Mouse (Mus musculus): Measurements from ENCODE around the gene Fas. TPM values are rescaled to one million over a fixed set of nuclear protein-coding genes. Genes with fewer than 3 reads are reported as not detected.

Gene Fas
- total RNA-seq, 2 experiments from 2014 or later = 1.6 to 1.7 TPM

DNA sequence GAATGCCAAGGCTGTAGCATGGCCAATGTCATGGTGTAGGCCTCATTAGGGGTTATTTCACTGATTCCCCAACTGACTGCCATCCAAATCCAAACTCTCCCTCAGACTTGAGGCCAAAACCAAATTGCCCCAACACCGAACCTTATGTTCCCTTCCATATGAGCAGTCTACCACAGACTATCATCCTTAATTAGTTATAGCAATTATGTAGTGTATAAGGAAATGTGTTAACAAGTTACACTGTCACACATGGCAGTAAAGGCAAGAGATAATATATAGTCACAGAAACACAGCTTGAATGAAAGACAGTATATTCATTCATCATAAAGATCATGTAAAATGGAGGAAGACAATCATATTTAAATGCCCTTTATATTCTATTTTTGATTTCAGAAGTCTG lies 17.4 kb upstream of the Fas start:
- intact Hi-C loops (cut with DNase I) = no loop called here
- no peak for DNase-seq (ENCODE audit: low spot score in 2 of 2)

DNA sequence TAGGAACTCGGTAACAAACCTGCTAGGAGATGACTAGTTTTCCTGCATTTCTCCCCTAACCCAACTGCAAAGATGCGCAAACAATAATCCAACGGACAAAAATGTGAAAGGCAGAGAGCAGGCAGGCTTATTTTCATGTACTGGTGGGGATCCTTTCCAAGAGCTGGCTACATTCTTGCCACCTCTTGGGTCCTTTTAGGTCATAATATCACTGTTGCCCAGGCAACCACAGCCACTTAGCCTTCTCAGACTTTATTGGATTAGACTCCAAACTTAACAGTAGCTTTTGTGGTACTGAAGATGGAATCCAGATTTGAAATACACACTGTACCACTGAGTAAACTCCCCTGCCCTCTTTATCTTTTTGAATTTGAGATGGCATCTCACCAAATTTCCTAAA lies 12.4 kb upstream of the Fas start:
- intact Hi-C loops (cut with DNase I) = no loop called here
- no peak for DNase-seq (ENCODE audit: low spot score in 2 of 2)

DNA sequence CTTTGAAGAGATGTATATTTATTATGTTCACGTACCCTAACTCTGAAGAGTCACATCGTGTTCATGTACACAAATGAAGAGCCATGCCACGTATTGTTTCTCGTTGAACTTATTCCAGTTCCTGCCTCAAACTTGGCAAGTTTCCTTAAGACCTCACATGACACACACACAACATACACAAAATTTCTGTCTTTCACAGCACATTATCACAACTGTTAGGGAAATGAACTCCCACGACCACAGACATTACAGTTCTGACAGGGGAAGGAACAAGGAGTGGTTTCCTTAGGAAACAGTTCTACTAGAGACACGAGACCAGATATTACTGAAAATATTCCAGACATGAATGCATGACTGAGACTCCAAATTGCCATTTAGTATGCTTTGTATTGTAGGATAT lies 6.9 kb upstream of the Fas start:
- intact Hi-C loops (cut with DNase I) = no loop called here
- DNase-seq (ENCODE audit: low spot score in 2 of 2) = no peak

DNA sequence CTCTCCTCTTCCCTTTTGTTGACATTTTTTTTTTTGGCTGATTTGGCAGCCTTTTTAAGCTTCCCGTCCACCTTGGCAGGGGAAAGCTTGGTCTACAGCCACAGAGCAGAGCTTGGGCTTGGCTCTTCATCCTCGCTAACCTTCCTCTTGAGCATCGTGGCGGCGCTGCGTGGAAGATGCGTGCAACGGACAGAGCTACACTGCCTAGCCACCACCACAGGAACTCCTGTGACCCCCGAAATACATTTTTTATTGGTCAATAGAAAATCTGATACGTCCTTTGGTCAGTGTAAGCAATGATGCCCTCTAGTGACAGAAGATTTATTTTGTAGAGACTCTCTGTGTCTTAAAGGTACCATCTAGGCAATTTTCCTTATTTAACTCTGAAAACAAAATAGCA lies 6.1 kb upstream of the Fas start:
- no peak for DNase-seq (ENCODE audit: low spot score in 2 of 2)
- intact Hi-C loops (cut with DNase I) = no loop called here

DNA sequence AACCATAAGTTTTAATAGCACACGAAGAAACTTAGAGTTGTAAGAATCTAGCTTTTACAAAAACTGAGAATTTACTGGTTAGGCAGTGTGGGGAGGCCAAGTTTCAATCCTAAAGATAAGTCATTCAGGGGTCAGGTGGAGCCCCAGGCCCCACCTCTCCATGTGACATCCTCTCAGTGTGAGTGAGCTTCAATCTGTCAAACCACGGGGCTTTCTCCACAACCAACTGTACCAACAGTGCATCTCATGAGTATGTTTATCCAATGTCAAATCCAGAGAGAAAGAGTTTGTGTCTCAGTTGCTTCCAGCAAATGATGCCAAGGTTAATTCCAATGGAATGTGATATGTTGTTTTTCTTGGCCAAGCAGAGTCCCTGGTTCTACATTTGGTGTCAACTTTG lies 5.6 kb upstream of the Fas start:
- DNase-seq (ENCODE audit: low spot score in 2 of 2) = no peak
- intact Hi-C loops (cut with DNase I) = loop anchor here (5.0 kb wide), 1 partner anchor 43 kb away; no protein-coding TSS in a partner anchor

DNA sequence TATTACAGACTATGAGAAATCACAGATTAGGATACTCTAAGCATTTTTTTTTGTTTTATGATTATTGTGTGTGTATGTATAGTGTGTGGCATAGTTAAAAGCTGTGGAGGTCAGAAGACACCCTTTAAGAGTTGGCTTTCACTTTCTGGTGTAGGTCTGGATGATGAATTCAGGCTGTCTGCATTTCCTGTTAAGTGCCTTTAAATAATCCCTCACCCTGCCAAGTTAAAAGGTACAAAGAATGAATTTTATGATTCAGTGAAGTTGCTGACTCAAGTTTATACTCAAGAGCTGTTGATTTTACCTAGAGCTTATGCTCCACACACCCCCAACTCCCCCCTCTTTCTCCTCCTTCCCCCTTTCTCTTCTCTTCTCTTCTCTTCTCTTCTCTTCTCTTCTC lies 3.2 kb upstream of the Fas start:
- no peak for DNase-seq (ENCODE audit: low spot score in 2 of 2)
- intact Hi-C loops (cut with DNase I) = loop anchor here (5.0 kb wide), 1 partner anchor 45 kb away; no protein-coding TSS in a partner anchor

DNA sequence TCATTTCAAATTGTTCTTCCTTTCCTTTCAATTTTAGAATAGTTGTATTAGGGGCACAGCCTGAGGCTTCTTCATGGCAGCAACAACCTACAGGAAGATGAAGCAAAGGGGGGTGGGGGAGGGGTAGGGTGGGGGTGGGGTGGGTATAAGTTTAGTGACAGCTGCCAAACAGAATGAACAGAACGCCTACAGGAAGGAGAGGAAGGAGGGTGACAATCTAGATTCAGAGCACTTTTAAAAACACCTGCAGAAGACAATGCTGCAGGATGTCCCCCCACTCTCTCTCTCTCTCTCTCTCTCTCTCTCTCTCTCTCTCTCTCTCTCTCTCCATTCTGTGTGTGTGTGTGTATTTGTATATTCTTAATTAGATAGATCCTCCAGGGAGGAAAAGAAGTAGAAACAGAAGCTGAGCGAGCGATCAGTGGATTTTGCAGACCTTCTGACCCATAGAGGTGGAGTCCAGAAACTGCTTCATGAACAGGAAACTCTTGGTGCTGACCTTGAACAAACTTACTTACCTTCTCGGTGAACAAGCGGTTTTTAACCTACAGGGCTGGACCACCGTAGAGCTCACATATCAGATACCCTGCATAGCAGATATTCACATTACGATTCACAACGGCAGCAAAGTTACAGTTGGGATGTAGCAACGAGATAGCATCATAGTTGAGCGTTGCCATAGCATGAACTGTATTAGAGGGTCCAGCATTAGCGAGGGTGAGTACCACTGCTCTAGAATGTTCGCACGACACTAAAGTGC lies 2.6 kb upstream of the Fas start:
- intact Hi-C loops (cut with DNase I) = loop anchor here (5.0 kb wide), 1 partner anchor 46 kb away; no protein-coding TSS in a partner anchor
- no peak for DNase-seq (ENCODE audit: low spot score in 2 of 2)

DNA sequence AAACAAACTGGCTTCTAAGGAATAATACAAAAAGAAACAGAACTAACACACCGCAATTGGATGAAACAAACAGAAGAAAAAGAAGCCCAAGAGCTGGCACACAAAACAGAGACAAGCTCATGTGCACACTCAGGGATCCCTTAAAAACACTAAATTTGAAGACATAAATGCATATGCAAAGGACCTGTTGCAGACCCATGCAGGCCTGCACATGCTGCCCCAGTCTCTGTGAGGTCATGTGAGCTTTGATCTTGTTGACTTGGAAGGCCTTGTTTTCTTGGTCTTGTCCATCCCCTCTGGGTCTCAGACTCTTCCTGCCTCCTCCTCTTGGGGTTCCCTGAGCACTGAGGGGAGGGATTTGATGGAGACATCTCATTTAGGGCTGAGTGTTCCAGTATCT lies 1.8 kb upstream of the Fas start:
- DNase-seq (ENCODE audit: low spot score in 2 of 2) = no peak
- intact Hi-C loops (cut with DNase I) = loop anchor here (5.0 kb wide), 1 partner anchor 46 kb away; no protein-coding TSS in a partner anchor

DNA sequence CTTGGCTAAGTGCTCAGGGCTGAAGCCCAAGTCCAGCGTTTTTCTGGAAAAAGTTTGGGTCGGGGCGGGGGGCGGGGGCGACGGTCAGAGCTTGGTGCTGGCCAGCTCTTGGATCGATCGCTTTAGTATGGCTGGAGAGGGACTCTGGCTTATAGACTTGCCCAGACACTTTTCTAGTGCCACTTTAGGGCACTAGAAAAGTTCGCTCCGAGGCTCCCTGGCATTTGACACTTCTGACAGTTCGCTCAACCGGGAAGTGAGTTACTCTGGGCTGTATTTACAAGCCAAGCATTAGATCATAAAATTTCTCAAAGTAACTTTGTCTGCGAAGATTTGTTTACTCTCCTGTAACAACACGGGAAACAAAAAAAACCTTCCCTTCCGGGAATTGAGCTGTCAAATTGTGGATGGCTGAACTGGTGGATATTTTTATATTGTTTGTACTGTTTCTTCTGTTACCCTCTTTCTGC lies 441 bp downstream of the Fas start:
- DNase-seq (ENCODE audit: low spot score in 2 of 2) = no peak
- intact Hi-C loops (cut with DNase I) = no loop called here

DNA sequence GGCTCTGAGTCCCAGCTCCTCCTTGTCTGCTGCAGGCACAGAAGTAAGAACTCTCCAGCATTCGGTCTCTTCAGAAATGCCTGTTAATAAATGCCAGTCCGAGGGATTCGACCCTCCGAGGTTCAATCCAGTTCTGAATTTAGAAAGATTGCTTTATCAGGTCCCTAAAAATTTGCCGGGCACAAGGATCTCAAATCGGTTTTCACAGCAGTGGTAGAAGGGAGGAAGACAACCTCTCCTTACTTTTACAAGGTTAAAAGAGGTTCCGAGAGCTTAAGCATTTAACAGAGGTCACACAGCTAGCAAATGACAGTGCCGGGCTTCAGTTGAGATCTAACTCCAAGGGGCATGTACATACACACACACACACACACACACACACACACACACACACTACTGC lies 913 bp downstream of the Fas start:
- intact Hi-C loops (cut with DNase I) = no loop called here
- no peak for DNase-seq (ENCODE audit: low spot score in 2 of 2)

DNA sequence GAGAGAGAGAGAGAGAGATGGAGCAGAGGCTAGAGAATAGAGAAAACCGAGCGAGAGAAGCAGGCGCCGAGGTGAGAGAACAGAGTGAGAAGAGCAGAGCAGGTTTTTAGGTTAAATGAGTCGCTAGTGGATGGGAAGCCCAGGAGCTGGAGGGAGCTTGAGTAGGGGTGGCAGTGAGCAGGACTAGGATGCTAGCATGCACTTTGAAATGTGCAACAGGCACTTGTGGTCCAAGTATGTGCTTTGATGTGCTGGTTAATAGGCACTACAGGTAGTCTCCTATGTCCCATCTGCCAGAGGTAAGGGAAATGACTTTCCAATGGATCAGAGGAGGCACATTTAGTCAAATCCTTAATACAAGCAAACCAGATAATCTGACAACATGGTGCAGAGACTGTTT lies 1.5 kb downstream of the Fas start:
- intact Hi-C loops (cut with DNase I) = no loop called here
- no peak for DNase-seq (ENCODE audit: low spot score in 2 of 2)

DNA sequence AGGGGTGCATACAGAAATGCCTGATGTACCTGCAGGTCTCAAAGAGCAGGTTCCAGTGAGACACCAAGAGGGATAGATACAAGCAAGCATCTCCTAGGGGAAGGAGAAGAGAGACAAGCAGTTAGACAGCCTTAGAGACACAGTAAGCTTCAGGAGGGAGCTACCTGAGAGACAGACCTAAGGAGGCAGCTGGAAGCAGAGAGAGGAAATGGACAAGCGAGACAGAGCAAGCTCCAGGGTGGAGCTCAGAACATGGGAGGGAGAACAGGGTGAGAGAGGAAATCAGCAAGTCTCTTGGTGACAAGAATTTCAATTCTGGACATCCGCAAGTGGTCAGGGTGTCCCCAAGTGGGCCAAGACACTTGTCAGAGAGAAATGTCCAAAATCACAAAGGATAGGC lies 2.2 kb downstream of the Fas start:
- intact Hi-C loops (cut with DNase I) = no loop called here
- no peak for DNase-seq (ENCODE audit: low spot score in 2 of 2)

DNA sequence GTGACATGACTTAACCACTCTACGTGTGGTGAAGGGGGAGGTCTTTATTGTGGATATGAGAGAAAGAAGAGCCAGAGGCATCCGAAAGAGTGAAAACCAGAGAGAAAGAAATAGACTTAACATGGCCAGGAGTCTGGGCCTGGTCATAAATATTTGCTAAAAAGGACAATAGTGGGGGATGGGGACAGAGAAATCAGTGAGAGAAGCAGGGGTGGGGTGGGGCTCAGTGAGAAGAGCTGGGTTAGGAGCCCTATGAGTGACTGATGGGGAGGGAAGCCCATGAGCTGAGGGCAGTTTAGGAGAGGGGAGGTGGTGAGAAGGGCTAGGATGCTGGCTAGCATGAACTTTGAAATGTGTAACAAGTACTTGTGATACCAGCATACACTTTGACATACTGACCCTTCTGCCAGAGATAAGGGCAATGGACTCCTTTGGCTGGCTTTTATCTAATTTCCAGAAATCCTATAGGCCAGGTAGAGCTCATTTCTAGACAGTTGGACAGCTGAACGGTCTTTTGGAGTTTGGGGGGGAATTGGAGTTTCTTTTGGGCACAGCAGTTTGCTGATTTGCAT lies 3.0 kb downstream of the Fas start:
- no peak for DNase-seq (ENCODE audit: low spot score in 2 of 2)
- intact Hi-C loops (cut with DNase I) = no loop called here

DNA sequence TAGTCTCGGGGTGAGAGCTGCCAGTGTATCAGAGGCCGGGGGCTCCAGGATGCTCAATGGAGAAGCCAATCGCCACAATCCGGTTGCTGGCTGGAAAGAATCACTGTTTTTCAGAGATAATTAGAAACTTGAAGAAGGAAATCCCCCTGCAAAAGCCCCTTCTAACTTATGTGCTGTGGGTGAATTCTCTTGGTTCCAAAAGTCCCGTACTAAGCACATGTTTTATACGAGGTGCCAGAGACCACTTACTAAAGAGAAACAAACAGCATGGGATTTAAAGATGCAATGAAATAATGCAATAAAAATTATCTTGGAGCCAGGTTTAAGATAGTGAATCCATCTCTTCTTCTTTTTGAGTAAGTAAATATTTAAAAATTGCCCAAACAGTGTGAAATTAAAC lies 5.0 kb downstream of the Fas start:
- DNase-seq (ENCODE audit: low spot score in 2 of 2) = no peak
- intact Hi-C loops (cut with DNase I) = no loop called here

DNA sequence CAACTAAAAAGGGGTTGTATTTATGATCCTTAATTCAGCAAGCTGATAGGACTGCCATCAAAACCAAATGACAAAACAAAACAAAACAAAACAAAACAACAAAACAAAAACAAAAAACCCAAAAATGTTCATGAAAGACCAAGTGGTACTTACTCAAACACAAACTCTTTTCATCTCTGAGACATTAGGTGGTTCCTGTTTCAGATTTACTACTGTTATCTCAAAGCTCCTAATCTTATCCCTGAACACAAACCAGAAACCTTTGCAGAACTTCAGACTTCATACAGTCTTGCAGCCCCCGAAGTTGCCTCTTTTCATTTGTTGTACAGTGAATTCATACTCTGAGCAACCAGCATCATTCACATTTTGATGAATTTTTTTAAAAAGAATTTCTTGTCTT lies 8.1 kb downstream of the Fas start:
- DNase-seq (ENCODE audit: low spot score in 2 of 2) = no peak
- intact Hi-C loops (cut with DNase I) = no loop called here

DNA sequence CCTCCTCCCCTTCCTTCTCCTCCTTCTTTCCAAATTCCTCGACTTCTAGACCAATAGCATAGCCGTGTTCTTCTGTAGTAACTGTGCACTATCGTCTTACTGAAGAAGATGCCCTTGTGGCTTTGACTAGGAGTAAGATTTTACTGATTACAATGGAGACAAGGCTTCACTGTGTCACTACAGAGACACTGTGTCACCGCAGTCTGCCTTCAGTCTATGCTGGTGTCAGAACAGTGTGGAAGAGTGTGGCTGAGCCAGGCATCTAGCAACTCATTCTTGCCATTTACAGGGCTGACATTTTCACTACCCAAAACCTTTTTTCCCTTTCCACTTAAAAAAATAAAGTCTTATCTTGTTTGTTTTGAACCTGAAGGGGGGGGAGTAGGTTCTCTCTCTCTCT lies 8.8 kb downstream of the Fas start:
- intact Hi-C loops (cut with DNase I) = no loop called here
- DNase-seq (ENCODE audit: low spot score in 2 of 2) = no peak

DNA sequence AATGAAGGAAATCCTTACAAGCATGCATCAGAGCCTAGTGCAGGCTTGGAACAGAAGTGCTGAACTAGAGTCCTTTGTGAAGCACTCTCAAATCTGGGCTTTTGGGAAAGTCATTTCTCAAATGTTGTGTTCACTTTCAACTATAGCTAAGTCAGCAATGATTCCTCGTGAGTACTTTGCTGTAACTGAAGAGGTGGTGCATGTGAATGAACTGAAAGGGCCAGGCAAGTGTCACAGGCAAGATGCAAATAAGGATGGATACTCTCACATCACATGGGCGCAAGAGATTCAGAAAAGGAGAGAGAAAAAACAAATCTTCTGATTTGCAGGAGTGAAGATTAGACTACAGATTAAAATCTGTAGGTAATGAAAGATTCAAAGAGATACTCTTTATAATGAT lies 10.0 kb downstream of the Fas start:
- no peak for DNase-seq (ENCODE audit: low spot score in 2 of 2)
- intact Hi-C loops (cut with DNase I) = no loop called here

DNA sequence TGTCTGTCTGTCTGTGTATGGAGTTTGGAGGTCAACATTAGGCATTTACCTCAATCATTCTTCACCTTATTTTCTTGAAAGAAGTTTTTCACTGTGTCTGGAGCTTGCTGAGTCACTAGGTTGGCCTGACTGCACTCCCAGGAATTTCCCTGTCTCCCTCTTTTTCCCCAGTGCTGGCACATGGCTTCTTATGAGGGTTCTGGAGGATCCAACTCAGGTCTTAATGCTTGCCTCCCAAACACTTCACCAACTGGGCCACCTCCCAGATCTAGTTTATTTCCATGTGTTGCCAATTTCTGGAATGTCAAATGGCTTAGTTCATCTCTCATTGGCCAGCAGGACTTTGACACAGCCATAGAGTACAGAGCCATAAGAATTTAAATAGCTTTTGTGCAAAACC lies 14.5 kb downstream of the Fas start:
- DNase-seq (ENCODE audit: low spot score in 2 of 2) = no peak
- intact Hi-C loops (cut with DNase I) = no loop called here

DNA sequence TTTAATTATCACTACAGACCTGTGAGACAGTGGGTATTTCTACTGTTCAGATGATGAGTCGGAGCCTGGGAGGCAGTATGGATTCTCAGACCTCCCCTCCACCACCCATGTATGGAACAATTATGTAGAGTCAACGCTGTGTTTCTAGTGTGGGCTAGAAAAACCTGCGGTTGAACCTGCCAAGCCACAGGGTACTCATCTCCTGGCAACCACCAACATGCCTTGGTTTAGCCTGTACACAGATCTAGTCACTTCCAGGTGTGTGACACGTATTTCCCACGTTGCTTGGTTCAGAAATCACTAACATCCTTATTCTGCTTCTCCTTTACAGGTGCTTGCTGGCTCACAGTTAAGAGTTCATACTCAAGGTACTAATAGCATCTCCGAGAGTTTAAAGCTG lies 16.3 kb downstream of the Fas start:
- intact Hi-C loops (cut with DNase I) = no loop called here
- DNase-seq (ENCODE audit: low spot score in 2 of 2) = no peak

DNA sequence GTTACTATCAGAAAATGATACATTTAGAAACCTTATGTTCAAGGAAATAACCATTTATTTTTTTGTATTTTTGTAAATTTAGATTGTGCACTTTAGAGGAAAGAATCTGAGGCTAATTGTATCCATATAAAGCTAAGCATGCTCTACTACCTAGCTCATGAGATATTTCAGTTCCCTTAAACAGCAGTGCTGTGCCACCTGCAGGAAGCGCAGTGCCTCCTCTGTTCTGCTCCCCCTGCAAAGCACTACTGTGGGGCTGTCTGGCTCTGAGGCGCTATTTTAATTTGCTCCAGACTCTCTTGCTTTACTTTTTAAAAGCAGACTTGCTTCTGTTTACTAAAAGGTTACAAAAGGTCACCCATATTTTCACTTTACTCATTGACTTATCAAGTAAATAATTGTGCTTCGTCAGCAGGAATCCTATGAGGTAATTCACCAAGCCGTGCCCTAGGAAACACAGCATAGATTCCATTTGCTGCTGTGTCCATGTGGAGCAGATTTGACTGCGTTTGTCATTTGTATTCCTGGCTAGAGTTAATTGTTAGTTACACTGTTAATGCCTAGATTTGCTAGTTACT lies 21.8 kb downstream of the Fas start:
- DNase-seq (ENCODE audit: low spot score in 2 of 2) = no peak
- intact Hi-C loops (cut with DNase I) = no loop called here

DNA sequence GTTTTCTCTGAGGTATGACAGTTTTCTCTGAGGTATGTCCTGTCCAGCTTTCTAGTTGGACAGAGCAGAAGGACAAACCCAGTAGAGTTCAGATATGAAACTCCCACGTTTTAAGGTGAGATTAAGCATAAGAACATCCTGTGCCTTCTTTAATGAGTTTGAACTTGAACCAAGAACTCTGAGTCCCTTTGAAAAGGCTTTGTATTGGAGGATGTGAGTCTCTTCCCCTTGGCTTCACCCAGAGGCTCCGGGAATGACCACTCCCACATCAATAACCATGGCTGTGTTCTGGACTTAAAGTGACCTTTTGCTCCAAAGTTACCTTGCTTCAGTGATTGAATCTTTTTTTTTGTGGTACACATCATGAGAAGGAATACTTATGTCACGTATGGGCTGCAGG lies 37.6 kb downstream of the Fas start:
- no peak for DNase-seq (ENCODE audit: low spot score in 2 of 2)
- intact Hi-C loops (cut with DNase I) = no loop called here

Data from left cerebral cortex, postnatal 36 days (tissue).